Mouse (Mus musculus) neural tube, embryonic 10.5 days (tissue): ENCODE results near the gene Hpca.
A peak's percentile ranks its signal among the peaks of the same experiment; 100 is the strongest.

ENCODE experiments used
- DNase-seq: peaks from one replicate; pipeline ENCODE4 v3.0.0-alpha.2; 2017; ENCODE audit warnings: low spot score; ENCODE audit errors: extremely low spot score

The Hpca gene

DNA sequence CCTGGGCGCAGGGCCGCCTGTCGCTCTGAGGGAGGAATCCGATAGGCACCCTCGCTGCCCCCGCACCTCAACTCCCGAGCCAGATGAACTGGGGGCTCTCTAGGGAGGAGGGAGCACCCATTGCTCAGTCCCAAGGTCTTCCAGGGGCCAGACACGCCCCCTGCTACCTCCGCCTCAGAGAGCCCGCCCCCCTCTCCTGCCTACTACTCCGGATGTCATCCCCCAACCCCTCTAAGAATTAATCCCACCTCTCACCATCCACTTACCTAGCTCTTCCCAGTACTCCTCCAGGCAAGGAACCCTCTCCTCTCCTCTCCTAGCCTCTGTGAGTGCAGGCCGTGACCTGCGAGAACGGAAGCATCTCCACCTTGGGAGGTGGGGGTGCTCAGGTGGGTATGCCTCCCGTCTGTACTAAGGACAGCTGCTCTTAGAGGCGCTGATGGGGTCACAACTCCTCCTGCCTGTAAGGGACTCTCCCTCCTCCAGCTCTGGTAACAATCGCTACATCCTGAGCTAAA is at the start of gene Hpca:
Hpca (minus strand) TSS at position 468 of the 518 bp plus-strand sequence.
- DNase-seq = peak; percentile 29

DNA sequence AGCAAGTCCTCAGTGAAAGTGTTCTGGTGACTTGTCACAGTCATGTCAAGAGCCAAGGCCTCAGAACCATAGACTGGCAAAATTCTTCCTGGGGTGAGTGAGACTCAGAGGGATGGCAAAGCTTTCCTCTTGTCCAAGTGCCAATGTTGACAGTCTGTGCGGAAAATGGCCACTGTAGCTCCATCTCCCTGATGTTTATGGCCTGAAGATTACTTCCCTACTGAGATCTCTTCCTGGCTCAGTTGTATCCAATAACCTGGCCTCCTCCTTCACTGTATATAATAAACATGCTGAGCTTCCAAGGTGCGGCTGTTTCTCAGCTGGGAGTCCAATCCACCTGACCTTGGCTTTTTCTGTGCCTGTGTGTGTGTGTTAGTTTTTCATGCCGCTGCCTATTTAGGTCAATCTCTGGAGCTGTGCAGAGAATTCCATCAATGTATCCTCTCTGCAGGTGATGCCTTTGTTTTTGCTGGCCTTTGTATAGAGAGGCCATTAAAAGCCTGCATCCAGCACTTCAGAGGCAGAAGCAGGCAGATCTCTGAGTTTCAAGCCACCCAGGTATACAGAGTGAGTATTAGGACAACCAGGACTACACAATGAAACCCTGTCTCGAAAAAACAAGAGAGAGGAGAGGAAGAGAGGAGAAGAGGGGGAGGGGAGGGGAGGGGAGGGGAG is 39.9 kb upstream of the Hpca start:
- no peak for DNase-seq

DNA sequence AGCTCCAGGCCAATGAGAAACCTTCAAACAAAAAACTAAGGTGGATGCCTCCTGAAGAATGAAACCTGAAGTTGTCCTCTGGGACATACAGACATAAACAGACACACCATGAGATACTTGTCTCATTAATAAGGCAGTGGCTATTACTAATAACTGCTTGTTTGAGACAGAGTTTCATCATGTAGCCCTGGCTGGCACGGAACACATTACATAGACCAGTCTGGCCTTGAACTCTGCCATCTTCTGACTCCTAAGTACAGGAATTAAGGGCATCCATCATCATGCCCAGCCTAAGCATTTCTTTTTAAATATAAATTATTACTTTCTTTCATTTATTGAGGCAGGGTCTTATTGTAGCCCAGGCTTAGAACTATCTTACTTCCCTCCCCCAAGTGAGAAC is 39.2 kb upstream of the Hpca start:
- no peak for DNase-seq

DNA sequence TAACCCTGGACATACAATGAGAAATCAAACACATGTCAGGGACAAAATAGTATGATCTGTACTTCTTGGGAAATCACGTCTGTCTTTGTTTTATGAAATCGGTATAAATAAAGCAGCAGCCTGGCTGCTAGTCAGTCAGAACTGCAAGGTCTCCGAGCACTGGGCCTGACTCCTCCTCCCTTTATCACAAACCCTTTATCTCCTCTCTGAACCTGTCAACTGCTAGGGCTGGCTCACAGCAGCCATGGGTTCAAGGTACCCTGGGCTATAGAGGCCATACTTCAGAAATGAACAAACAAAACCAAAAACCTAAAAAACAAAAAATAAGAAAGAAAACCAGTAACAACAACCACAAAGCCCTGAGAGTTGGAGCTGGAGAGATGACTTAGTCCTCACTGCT is 36.7 kb upstream of the Hpca start:
- no peak for DNase-seq

GRCm38 (mm10) chr4:129157541-129157940 is 35.7 kb upstream of the Hpca start:
- no peak for DNase-seq

- DNase-seq = no peak
Observed at GRCm38 (mm10) chr4:129151276-129151811, 29.5 kb upstream of the Hpca start.

- DNase-seq = no peak
Observed at GRCm38 (mm10) chr4:129149321-129149720, 27.5 kb upstream of the Hpca start.

DNA sequence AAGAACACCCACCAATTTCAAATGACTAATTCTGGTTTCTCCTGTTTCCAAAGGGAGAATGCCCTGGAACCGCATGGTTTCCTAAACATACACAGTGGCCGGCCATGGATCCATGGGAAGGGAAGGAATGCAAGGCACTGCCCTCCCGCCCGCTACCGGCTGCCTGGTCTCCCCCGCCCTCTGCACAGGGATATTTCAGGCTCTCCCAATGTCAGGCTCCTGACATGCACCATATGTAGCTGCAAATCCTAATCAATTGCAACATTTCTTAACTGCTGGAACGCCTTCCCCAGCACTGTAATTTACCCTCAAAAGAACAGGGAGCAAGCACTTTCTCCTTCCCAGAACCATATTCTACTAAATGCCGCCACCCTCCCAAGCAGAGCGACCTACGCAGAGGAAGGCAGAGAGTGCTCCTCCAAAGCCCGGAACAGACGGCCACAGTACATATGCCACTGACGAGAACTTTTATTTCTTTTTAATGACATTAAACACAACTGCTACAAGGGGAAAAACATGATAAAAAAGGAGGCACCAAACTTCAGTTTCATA is 25.8 kb upstream of the Hpca start:
- DNase-seq = no peak

DNA sequence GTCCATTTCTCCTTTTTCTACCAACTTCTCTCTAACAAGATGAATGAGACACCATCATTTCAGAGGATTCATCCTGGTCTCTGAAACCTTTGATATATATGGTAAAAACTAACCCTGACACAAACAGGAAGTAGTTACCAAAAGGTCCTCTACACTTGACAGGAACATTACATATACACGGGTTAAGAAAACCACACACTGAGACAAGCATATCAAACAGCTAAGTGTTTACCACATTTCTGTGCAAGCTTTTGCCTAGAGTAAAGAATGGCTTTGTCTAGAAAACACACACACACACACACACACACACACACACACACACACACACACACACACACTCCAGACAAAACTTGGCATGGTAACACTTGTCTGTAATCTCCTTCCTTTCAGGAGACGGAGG is 24.6 kb upstream of the Hpca start:
- DNase-seq = no peak

DNA sequence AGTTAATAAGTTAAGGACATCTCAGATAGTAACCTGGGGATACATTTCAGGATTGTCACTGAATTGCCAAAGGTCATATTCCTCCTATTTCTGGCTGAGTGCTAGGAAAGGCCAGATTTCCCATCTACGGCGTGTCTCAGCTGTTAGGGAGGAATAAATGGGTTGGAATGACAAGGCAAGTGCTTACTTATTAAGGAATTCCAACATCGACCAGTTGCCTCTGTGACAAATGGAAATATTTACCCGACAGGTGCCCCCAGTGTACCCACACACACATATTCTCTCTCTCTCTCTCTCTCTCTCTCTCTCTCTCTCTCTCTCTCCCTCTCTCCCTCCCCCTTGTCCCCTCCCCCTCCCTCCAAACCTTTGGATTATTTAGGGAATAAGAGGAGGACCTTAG is 24.1 kb upstream of the Hpca start:
- DNase-seq = no peak

DNA sequence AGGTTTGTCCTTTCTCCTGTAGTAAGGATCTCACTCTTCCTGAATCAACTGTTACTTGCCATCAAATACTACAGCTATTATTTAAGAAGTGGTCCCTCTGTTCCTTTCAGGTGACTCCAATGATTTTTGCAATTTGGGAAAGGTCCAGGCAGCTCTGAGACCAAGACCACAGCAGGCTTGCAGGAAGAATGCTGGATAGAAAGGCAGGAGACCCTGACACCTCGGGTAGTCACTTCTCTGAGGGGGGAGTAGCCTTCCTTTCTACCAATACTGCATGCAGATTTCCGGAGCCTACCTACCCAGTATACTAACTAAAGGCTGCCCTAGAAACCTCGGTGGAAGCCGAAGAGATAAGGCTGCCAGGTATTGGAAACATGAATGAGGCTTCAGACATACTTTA is 23.6 kb upstream of the Hpca start:
- DNase-seq = no peak

GRCm38 (mm10) chr4:129144401-129145367 is 22.8 kb upstream of the Hpca start:
- DNase-seq = no peak

- DNase-seq = no peak
Observed at GRCm38 (mm10) chr4:129143509-129143908, 21.7 kb upstream of the Hpca start.

- DNase-seq = no peak
Observed at GRCm38 (mm10) chr4:129142439-129143045, 20.7 kb upstream of the Hpca start.

- no peak for DNase-seq
Observed at GRCm38 (mm10) chr4:129141560-129142438, 20.0 kb upstream of the Hpca start.

GRCm38 (mm10) chr4:129140808-129141207 is 19.0 kb upstream of the Hpca start:
- DNase-seq = no peak

DNA sequence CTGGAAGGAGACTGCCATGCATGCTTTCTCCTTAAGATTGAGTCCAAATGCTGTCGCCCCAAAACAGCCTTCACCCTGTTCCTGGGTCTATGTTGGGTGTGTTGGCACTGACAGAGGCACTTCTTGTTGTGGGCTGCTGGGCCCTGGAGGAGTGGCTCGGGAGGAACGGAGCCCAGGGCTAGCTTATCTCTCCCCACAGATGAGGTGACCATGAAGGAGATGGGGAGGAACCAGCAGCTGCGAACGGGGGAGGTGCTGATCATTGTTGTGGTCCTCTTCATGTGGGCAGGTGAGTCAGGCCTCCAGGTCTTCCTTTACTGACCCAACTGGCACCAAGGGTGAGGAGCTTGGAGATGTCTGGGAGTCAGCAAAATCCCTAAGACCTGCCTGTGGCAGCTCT is 17.8 kb upstream of the Hpca start:
- DNase-seq = no peak

- no peak for DNase-seq
Observed at GRCm38 (mm10) chr4:129137392-129138321, 15.8 kb upstream of the Hpca start.
